Mouse (Mus musculus) CH12.LX (cell line): Measurements from ENCODE around the gene Srgn. TPM values are rescaled to one million over a fixed set of nuclear protein-coding genes. Genes with fewer than 3 reads are reported as not detected.

Experiments
- DNase-seq: peaks from one replicate; pipeline ENCODE4 v3.0.0-alpha.2; 2013; ENCODE audit errors: extremely low read depth
- H3K27ac ChIP-seq: 2 replicates; pipeline ENCODE4 v1.5.1; 2012; ENCODE audit warnings: low read depth, mild to moderate bottlenecking, control low read depth, moderate library complexity; ENCODE audit not compliant: insufficient read depth
- H3K27me3 ChIP-seq: replicated peaks from 2 replicates; pipeline ENCODE3; 2012; ENCODE audit warnings: inconsistent platforms
- H3K36me3 ChIP-seq, 2 experiments: replicated peaks in 1 of 2; 2 replicates each; pipeline versions ENCODE3 to v1.6.1; 2012; ENCODE audit warnings: inconsistent platforms in 1 of 2, low read length in 1 of 2, mild to moderate bottlenecking in 1 of 2, mixed read lengths in 1 of 2, moderate library complexity in 1 of 2; ENCODE audit not compliant: control insufficient read depth in 1 of 2, insufficient read depth in 1 of 2
- H3K4me1 ChIP-seq, 2 experiments: 2 replicates each; pipeline ENCODE4 v1.6.1; 2012; ENCODE audit warnings: inconsistent platforms in 1 of 2, moderate library complexity in 1 of 2; ENCODE audit not compliant: insufficient read depth in 2 of 2, control insufficient read depth in 1 of 2
- H3K4me2 ChIP-seq: 2 replicates; pipeline ENCODE4 v1.6.1; 2012; ENCODE audit warnings: low read depth, mild to moderate bottlenecking, control low read depth; ENCODE audit not compliant: poor library complexity, insufficient read depth, severe bottlenecking
- H3K4me3 ChIP-seq, 3 experiments: fragments of 150-350 bp in 1 of 3; sonication (generic) in 1 of 3; replicated peaks in 1 of 3; 2 replicates each; pipeline versions ENCODE3 to v1.5.1; 2011 to 2012; ENCODE audit warnings: low read depth in 2 of 3, low read length in 2 of 3, mild to moderate bottlenecking in 2 of 3, moderate library complexity in 2 of 3, control low read depth in 1 of 3, improper control_type of control experiment in 1 of 3, inconsistent platforms in 1 of 3, mixed read lengths in 1 of 3; ENCODE audit not compliant: poor library complexity in 1 of 3
- H3K79me2 ChIP-seq: replicated peaks from 2 replicates; pipeline ENCODE4 v1.6.1; 2012; ENCODE audit warnings: mild to moderate bottlenecking, moderate library complexity; ENCODE audit not compliant: control insufficient read depth, poor library complexity, insufficient read depth, severe bottlenecking; ENCODE audit errors: extremely low read depth
- H3K9ac ChIP-seq: 2 replicates; pipeline ENCODE4 v1.6.1; 2012; ENCODE audit warnings: low read depth, mild to moderate bottlenecking, control low read depth, moderate library complexity; ENCODE audit not compliant: insufficient read depth
- H3K9me3 ChIP-seq: replicated peaks from 2 replicates; pipeline ENCODE3; 2012; ENCODE audit warnings: low read length, inconsistent platforms, mixed read lengths
- CHD1 ChIP-seq: IDR thresholded peaks from 2 replicates; pipeline ENCODE4 v1.6.1; 2012; ENCODE audit warnings: low read depth, low read length, improper control_type of control experiment, inconsistent platforms
- CTCF ChIP-seq, 2 experiments: IDR thresholded peaks in 1 of 2; conservative IDR thresholded peaks in 1 of 2; 2 replicates each; pipeline ENCODE4 v1.5.1; 2011 to 2012; ENCODE audit warnings: low read depth in 2 of 2, low read length in 2 of 2, improper control_type of control experiment in 1 of 2, inconsistent platforms in 1 of 2, mild to moderate bottlenecking in 1 of 2, moderate library complexity in 1 of 2
- ETS1 ChIP-seq: conservative IDR thresholded peaks from 2 replicates; pipeline ENCODE4 v1.6.1; 2012; ENCODE audit warnings: low read depth, mild to moderate bottlenecking, inconsistent platforms, low read length, improper control_type of control experiment, moderate library complexity
- IRF4 ChIP-seq: IDR thresholded peaks from 2 replicates; pipeline ENCODE4 v1.6.1; 2014; ENCODE audit warnings: low read depth, mild to moderate bottlenecking, inconsistent platforms, low read length, improper control_type of control experiment
- MXI1 ChIP-seq: IDR thresholded peaks from 2 replicates; pipeline ENCODE4 v1.6.1; 2011; ENCODE audit warnings: mild to moderate bottlenecking, low read depth, low read length, improper control_type of control experiment
- NELFE ChIP-seq: IDR thresholded peaks from 2 replicates; pipeline ENCODE4 v1.6.1; 2011; ENCODE audit warnings: low read depth, low read length, improper control_type of control experiment
- PAX5 ChIP-seq: IDR thresholded peaks from 2 replicates; pipeline ENCODE4 v1.6.1; 2012; ENCODE audit warnings: low read length, inconsistent platforms, mixed read lengths
- SIN3A ChIP-seq: IDR thresholded peaks from 2 replicates; pipeline ENCODE4 v1.6.1; 2012; ENCODE audit warnings: low read length, improper control_type of control experiment, inconsistent platforms
- TBP ChIP-seq: conservative IDR thresholded peaks from 2 replicates; pipeline ENCODE4 v1.6.1; 2011; ENCODE audit warnings: low read depth, low read length, improper control_type of control experiment
- UBTF ChIP-seq: IDR thresholded peaks from 2 replicates; pipeline ENCODE4 v1.6.1; 2012; ENCODE audit warnings: low read depth, mild to moderate bottlenecking, inconsistent platforms, low read length, improper control_type of control experiment, moderate library complexity
- USF1 ChIP-seq: IDR thresholded peaks from 2 replicates; pipeline ENCODE4 v1.6.1; 2014; ENCODE audit warnings: low read depth, mild to moderate bottlenecking, inconsistent platforms, low read length, improper control_type of control experiment
- USF2 ChIP-seq: conservative IDR thresholded peaks from 2 replicates; pipeline ENCODE4 v1.6.1; 2011; ENCODE audit warnings: low read depth, low read length, improper control_type of control experiment
- ZNF384 ChIP-seq: IDR thresholded peaks from 2 replicates; pipeline ENCODE4 v1.6.1; 2012; ENCODE audit warnings: low read depth, low read length, improper control_type of control experiment, inconsistent platforms
- dilution Hi-C: fragments of 300-500 bp; cut with MboI; formaldehyde crosslinking; loops from 2 replicates; pipeline ENCODE4 v1.14.3; 2020; ENCODE audit warnings: low sequenced_read_pairs; ENCODE audit not compliant: extremely low pct_unique_long_range_greater_than_20kb, extremely low pct_ligation_motif_present
- in situ Hi-C: fragments of 300-500 bp; cut with MboI; formaldehyde crosslinking; loops from 3 replicates; pipeline ENCODE4 v1.14.3; 2019; ENCODE audit warnings: low sequenced_read_pairs, low pct_ligation_motif_present, low pct_unique_long_range_greater_than_20kb, mixed read lengths
- polyA plus RNA-seq: library from polyadenylated mRNA; unstranded; fragments of >175 nt; gene quantifications from 2 replicates; pipeline ENCODE4 v1.2.1, GENCODE M21; 2012; ENCODE audit warnings: low read depth; ENCODE audit not compliant: insufficient read length
- total RNA-seq, 2 experiments: library from RNA; depleted of rRNA; stranded (reverse); fragments of 300-350 nt in 1 of 2; fragments of >200 nt in 1 of 2; gene quantifications; 2 replicates each; pipeline ENCODE4 v1.2.3; 2012 to 2014

The Srgn gene
- total and polyA plus RNA-seq, 3 experiments: 189 to 519 (median 516) TPM

GRCm38 (mm10) chr10:62512855-62513254 lies 14.4 kb downstream of the Srgn start:
- no peak for DNase-seq
- H3K9me3 ChIP-seq: peaks cover 2% of the 10 kb centered on the region
- no peaks in the 10 kb centered on the region for H3K36me3 ChIP-seq
- H3K4me3 ChIP-seq: no peak overlapping the region
- no peak overlapping the region for H3K4me2 ChIP-seq
- dilution Hi-C loops: no loop called here
- H3K79me2 ChIP-seq: no peaks in the 10 kb centered on the region
- no peak overlapping the region for H3K9ac ChIP-seq
- H3K4me1 ChIP-seq: peaks cover 8 to 48% of the 10 kb centered on the region in 2 experiments
- in situ Hi-C loops: no loop called here
- H3K27ac ChIP-seq: no peak overlapping the region
- TF ChIP-seq PAX5: no peak
- TF ChIP-seq TBP: no peak
- no peak for TF ChIP-seq ETS1
- TF ChIP-seq CHD1: no peak
- no peak for TF ChIP-seq IRF4
- TF ChIP-seq CTCF (conservative IDR thresholded peaks at IDR 0.05 in 1 of 2, IDR thresholded peaks at IDR 0.05 in 1 of 2; ENCODE audit: low read depth in 2 of 2, low read length in 2 of 2): no peak
- no peak for TF ChIP-seq NELFE
- no peak; the same call in 1 of the 2 replicates for TF ChIP-seq ZNF384
- TF ChIP-seq USF1: no peak
- TF ChIP-seq SIN3A: no peak
- no peak for TF ChIP-seq MXI1
- no peak for TF ChIP-seq USF2
- no peaks in the 10 kb centered on the region for H3K27me3 ChIP-seq

- Histone ChIP-seq H3K9me3 (peaks cover 2% of the 10 kb centered on the region), H3K27ac (no peak overlapping the region), H3K9ac (no peak overlapping the region), H3K4me3 (no peak overlapping the region), H3K27me3 (no peaks in the 10 kb centered on the region), H3K4me1 (peaks cover 8 to 48% of the 10 kb centered on the region in 2 experiments), H3K79me2 (0 out of 2 replicates have a peak, but pooled peaks cover 5% of the 10 kb centered on the region), H3K36me3 (no peaks in the 10 kb centered on the region), H3K4me2 (no peak overlapping the region)
- no peak for TF ChIP-seq USF1
- no peak for TF ChIP-seq CTCF (conservative IDR thresholded peaks at IDR 0.05 in 1 of 2, IDR thresholded peaks at IDR 0.05 in 1 of 2; ENCODE audit: low read depth in 2 of 2, low read length in 2 of 2)
- TF ChIP-seq USF2: no peak
- no peak for TF ChIP-seq ETS1
- TF ChIP-seq UBTF: no peak
- TF ChIP-seq MXI1: no peak
- no peak for DNase-seq
- dilution Hi-C loops (no loop called here), in situ Hi-C loops (no loop called here)
Measured at GRCm38 (mm10) chr10:62511528-62511927, 15.7 kb downstream of the Srgn start.
